Mouse (Mus musculus): ENCODE measurements at regions not wholly inside any gene's neighbourhood (a gene's known extent, or its start where the extent isn't known, plus 50 kb on each side); places are given as distances from the start of the nearest gene placed in this dataset.

- TF ChIP-seq CTCF (IDR thresholded peaks at IDR 0.05 in 2 of 3, conservative IDR thresholded peaks at IDR 0.05 in 1 of 3; ENCODE audit: control insufficient read depth in 1 of 3, insufficient read depth in 1 of 3, low read depth in 2 of 3, low read length in 3 of 3, poor library complexity in 1 of 3, severe bottlenecking in 1 of 3) (no peak), MEF2A (IDR thresholded peaks at IDR 0.05; ENCODE audit: extremely low read depth, insufficient replicate concordance, low read depth, low read length, poor library complexity, severe bottlenecking) (no peak), TAL1 (IDR thresholded peaks at IDR 0.05; ENCODE audit: low read length) (no peak), USF1 (IDR thresholded peaks at IDR 0.05; ENCODE audit: low read depth, low read length) (no peak), SMC3 (IDR thresholded peaks at IDR 0.05; ENCODE audit: low read depth, low read length) (no peak), ZKSCAN1 (IDR thresholded peaks at IDR 0.05; ENCODE audit: low read depth, low read length) (no peak)
These were observed 190.7 kb downstream of the Tgfb2 start for GRCm38 (mm10) chr1:186515071-186515470.

All from MEL (cell line).